Comparison of ENCODE assay signal across 9 mouse cellular contexts in genomic region chr11:3650141-3650540, GRCm38 (mm10). TPM values are rescaled to one million over a fixed set of nuclear protein-coding genes. Genes with fewer than 3 reads are reported as not detected.
DNase-seq lines count a peak whose midpoint lies in the region; ATAC-seq and TF ChIP-seq lines count a peak whose summit lies in the region.
"Had no signal": no experiment of that assay in that cellular context is flagged by ENCODE, and none has a peak within 500 bp of the region (broad histone marks: within the 10 kb centered on the region; RNA-seq: fewer than 3 reads in every experiment).

No protein-coding gene starts in this region.

- H3K27ac ChIP-seq in heart, postnatal 0 days (ENCODE audit: low read depth), result no peak overlapping the region
- no peak overlapping the region for H3K27ac ChIP-seq in embryonic facial prominence, embryonic 10.5 days (replicated peaks)
- no peak overlapping the region for H3K27ac ChIP-seq in hindbrain, postnatal 0 days
- no peak overlapping the region for H3K27ac ChIP-seq in midbrain, embryonic 15.5 days
- no peak overlapping the region for H3K27ac ChIP-seq in cerebellum, adult 2 months (ENCODE audit: insufficient read depth, low read length)

- no peak for TF ChIP-seq EP300 in heart, postnatal 0 days (IDR thresholded peaks at IDR 0.05; ENCODE audit: low read depth)

- DNase-seq in heart, postnatal 0 days (ENCODE audit: low spot score), result no peak
- DNase-seq in heart, postnatal 36 days, result no peak
- DNase-seq in embryonic facial prominence, embryonic 10.5 days (ENCODE audit: low spot score), result no peak
- DNase-seq in hindbrain, postnatal 0 days (ENCODE audit: low spot score), result no peak
- no peak for DNase-seq in gastrocnemius, adult 18-20 months (ENCODE audit: low spot score)
- DNase-seq in cerebellum, adult 2 months, result no peak
- no peak for DNase-seq in layer of hippocampus, postnatal 25 days (ENCODE audit: extremely low spot score in 1 of 2, low spot score in 1 of 2)
- DNase-seq: heart, postnatal 14 days had no signal

- peaks cover 11% of the 10 kb centered on the region for H3K36me3 ChIP-seq in heart, postnatal 0 days (replicated peaks; ENCODE audit: control insufficient read depth, insufficient read depth, low read length)
- peaks cover 79% of the 10 kb centered on the region for H3K36me3 ChIP-seq in embryonic facial prominence, embryonic 10.5 days (replicated peaks)
- peaks cover 5% of the 10 kb centered on the region for H3K36me3 ChIP-seq in hindbrain, postnatal 0 days (ENCODE audit: insufficient read depth, low read length)
- peaks cover 15% of the 10 kb centered on the region for H3K36me3 ChIP-seq in midbrain, embryonic 15.5 days (replicated peaks)

- peak overlapping the region; percentile 97 for H3K4me3 ChIP-seq in heart, postnatal 0 days (ENCODE audit: low read depth, low read length)
- H3K4me3 ChIP-seq in embryonic facial prominence, embryonic 10.5 days, result peak overlapping the region; percentile 90
- peak overlapping the region; percentile 65; the same call in 1 of the 2 replicates for H3K4me3 ChIP-seq in hindbrain, postnatal 0 days (ENCODE audit: low read length)
- peak overlapping the region; percentile 70 for H3K4me3 ChIP-seq in midbrain, embryonic 15.5 days
- no peak overlapping the region for H3K4me3 ChIP-seq in cerebellum, adult 2 months (replicated peaks; ENCODE audit: insufficient read depth, low read depth, low read length)

- intact Hi-C loops in heart, postnatal 36 days (cut with DNase I), result no loop called here

- WGBS in heart, postnatal 0 days, result 92% methylated on average over 6 of the region's 6 CpGs
- WGBS in embryonic facial prominence, embryonic 10.5 days, result 92% methylated on average over 6 of the region's 6 CpGs
- 94% methylated on average over 6 of the region's 6 CpGs for WGBS in hindbrain, postnatal 0 days
- 97% methylated on average over 6 of the region's 6 CpGs for WGBS in midbrain, embryonic 15.5 days
- WGBS in cerebellum, adult 2 months, result over 99% methylated on average over 6 of the region's 6 CpGs

- TF ChIP-seq CTCF in heart, postnatal 0 days (IDR thresholded peaks at IDR 0.05; ENCODE audit: low read depth), result no peak
- no peak for TF ChIP-seq CTCF in hindbrain, postnatal 0 days (IDR thresholded peaks at IDR 0.05; ENCODE audit: low read depth)
- no peak for TF ChIP-seq CTCF in cerebellum, adult 2 months (IDR thresholded peaks at IDR 0.05; ENCODE audit: borderline replicate concordance, insufficient read depth, low read depth, low read length)

- peak overlapping the region; percentile 81 for H3K4me2 ChIP-seq in heart, postnatal 0 days (ENCODE audit: low read depth, low read length)
- peak overlapping the region; percentile 74 for H3K4me2 ChIP-seq in hindbrain, postnatal 0 days (ENCODE audit: low read depth, low read length)
- peak overlapping the region; percentile 84 for H3K4me2 ChIP-seq in midbrain, embryonic 15.5 days

- peaks cover 36% of the 10 kb centered on the region for H3K4me1 ChIP-seq in heart, postnatal 0 days (ENCODE audit: control insufficient read depth, insufficient read depth)
- peaks cover 18% of the 10 kb centered on the region for H3K4me1 ChIP-seq in embryonic facial prominence, embryonic 10.5 days
- H3K4me1 ChIP-seq in hindbrain, postnatal 0 days (ENCODE audit: insufficient read depth, low read length), result peaks cover 5% of the 10 kb centered on the region; the same call in 1 of the 2 replicates
- H3K4me1 ChIP-seq in midbrain, embryonic 15.5 days, result peaks cover 32% of the 10 kb centered on the region
- no peaks in the 10 kb centered on the region for H3K4me1 ChIP-seq in cerebellum, adult 2 months (ENCODE audit: control insufficient read depth, insufficient read depth, low read length)

- TF ChIP-seq POLR2A in cerebellum, adult 2 months (IDR thresholded peaks at IDR 0.05; ENCODE audit: borderline replicate concordance, insufficient read depth, low read length), result no peak

- H3K9ac ChIP-seq in heart, postnatal 0 days (replicated peaks; ENCODE audit: low read depth, low read length), result no peak overlapping the region
- no peak overlapping the region for H3K9ac ChIP-seq in hindbrain, postnatal 0 days (replicated peaks; ENCODE audit: low read length)
- no peak overlapping the region for H3K9ac ChIP-seq in midbrain, embryonic 15.5 days

- no peaks in the 10 kb centered on the region for H3K27me3 ChIP-seq in heart, postnatal 0 days (ENCODE audit: control insufficient read depth, insufficient read depth, low read length)
- no peaks in the 10 kb centered on the region for H3K27me3 ChIP-seq in embryonic facial prominence, embryonic 10.5 days (replicated peaks; ENCODE audit: low read depth, poor library complexity, severe bottlenecking)
- H3K27me3 ChIP-seq in hindbrain, postnatal 0 days (ENCODE audit: insufficient read depth, low read length), result no peaks in the 10 kb centered on the region
- H3K27me3 ChIP-seq in midbrain, embryonic 15.5 days (replicated peaks), result no peaks in the 10 kb centered on the region
- H3K27me3 ChIP-seq in cerebellum, adult 2 months (ENCODE audit: control insufficient read depth, insufficient read depth, low read length), result no peaks in the 10 kb centered on the region

- peaks cover 1% of the 10 kb centered on the region; the same call in 1 of the 2 replicates for H3K9me3 ChIP-seq in heart, postnatal 0 days (replicated peaks; ENCODE audit: control insufficient read depth, low read length)
- H3K9me3 ChIP-seq in embryonic facial prominence, embryonic 10.5 days, result peaks cover 37% of the 10 kb centered on the region
- H3K9me3 ChIP-seq in hindbrain, postnatal 0 days (ENCODE audit: low read length), result peaks cover 3% of the 10 kb centered on the region; the same call in 1 of the 2 replicates
- H3K9me3 ChIP-seq in midbrain, embryonic 15.5 days, result peaks cover 2% of the 10 kb centered on the region; the same call in 1 of the 2 replicates

- ATAC-seq in heart, postnatal 0 days (ENCODE audit: insufficient read depth, low read depth), result no peak
- no peak for ATAC-seq in hindbrain, postnatal 0 days
- ATAC-seq in midbrain, embryonic 15.5 days (replicated peaks), result no peak

RNA-seq across cellular contexts. Expression of gene Morc2a, which starts 1.1 kb away (rescaled TPM):
- 12.8 and 21.3 TPM in 2 replicates for total RNA-seq in heart, postnatal 0 days (2014; rRNA removed; ENCODE audit: low replicate concordance)
- polyA plus RNA-seq in heart, postnatal 0 days (2015; fragmentation: Nextera tagmentation; extraction: Ambion mirVana), result 7.9 and 9.5 TPM in 2 replicates
- 10 to 100 TPM; 18.7 to 22.0 TPM for total RNA-seq in heart, postnatal 36 days (2021)
- 46.8 and 46.9 TPM in 2 replicates for polyA plus RNA-seq in embryonic facial prominence, embryonic 10.5 days (2016; fragmentation: Nextera tagmentation; extraction: Ambion mirVana)
- 34.9 and 36.2 TPM in 2 replicates for total RNA-seq in hindbrain, postnatal 0 days (2014; rRNA removed)
- 17.1 and 17.7 TPM in 2 replicates for polyA plus RNA-seq in hindbrain, postnatal 0 days (2015; fragmentation: Nextera tagmentation; extraction: Ambion mirVana)
- 39.5 and 42.5 TPM in 2 replicates for polyA plus RNA-seq in midbrain, embryonic 15.5 days (2015; fragmentation: Nextera tagmentation; extraction: Ambion mirVana)
- 10 to 100 TPM; 17.2 to 17.7 TPM for total RNA-seq in gastrocnemius, adult 18-20 months (2021)
- polyA plus RNA-seq in cerebellum, adult 2 months (2012; rRNA removed), result 22.9 and 26.0 TPM in 2 replicates
- 10 to 100 TPM; 33.2 to 43.9 TPM for total RNA-seq in layer of hippocampus, postnatal 25 days (2021)
